ENCODE assay signal across 12 mouse cellular contexts in genomic region chr4:106936041-106936440, GRCm38 (mm10). TPM values are rescaled to one million over a fixed set of nuclear protein-coding genes. Genes with fewer than 3 reads are reported as not detected.
DNase-seq lines count a peak whose midpoint lies in the region; ATAC-seq and TF ChIP-seq lines count a peak whose summit lies in the region.
"Had no signal": no experiment of that assay in that cellular context is flagged by ENCODE, and none has a peak within 500 bp of the region (broad histone marks: within the 10 kb centered on the region; RNA-seq: fewer than 3 reads in every experiment).

No protein-coding gene starts in this region.

- no peak for ATAC-seq in heart, embryonic 15.5 days (replicated peaks; ENCODE audit: insufficient number of reproducible peaks, insufficient read depth, low FRiP score, low read depth)
- ATAC-seq in G1E (ENCODE audit: extremely low read depth, insufficient number of reproducible peaks, low FRiP score, poor library complexity, severe bottlenecking), result no peak
- ATAC-seq in forebrain, postnatal 0 days, result no peak
- ATAC-seq in midbrain, embryonic 12.5 days (ENCODE audit: low FRiP score, low read depth), result no peak

- H3K4me1 ChIP-seq in heart, embryonic 15.5 days (replicated peaks), result peaks cover 80% of the 10 kb centered on the region
- H3K4me1 ChIP-seq in G1E (ENCODE audit: insufficient read depth, low read depth, low read length), result peaks cover 98% of the 10 kb centered on the region
- H3K4me1 ChIP-seq in forebrain, postnatal 0 days (ENCODE audit: insufficient read depth), result peaks cover 36% of the 10 kb centered on the region
- H3K4me1 ChIP-seq in midbrain, embryonic 12.5 days, result peaks cover 92% of the 10 kb centered on the region

- no peak for TF ChIP-seq CTCF in G1E (IDR thresholded peaks at IDR 0.05; ENCODE audit: low read depth, low read length)
- no peak for TF ChIP-seq CTCF in forebrain, postnatal 0 days (IDR thresholded peaks at IDR 0.05; ENCODE audit: low read depth)

- no peak overlapping the region for H3K9ac ChIP-seq in heart, embryonic 15.5 days
- peak overlapping the region; percentile 6 for H3K9ac ChIP-seq in forebrain, postnatal 0 days
- H3K9ac ChIP-seq in midbrain, embryonic 12.5 days (replicated peaks), result peak overlapping the region; percentile 66
- H3K9ac ChIP-seq: limb, embryonic 15.5 days had no signal

- no peak overlapping the region for H3K4me2 ChIP-seq in heart, embryonic 15.5 days
- H3K4me2 ChIP-seq in forebrain, postnatal 0 days (ENCODE audit: low read depth), result no peak overlapping the region
- H3K4me2 ChIP-seq in midbrain, embryonic 12.5 days (replicated peaks), result peak overlapping the region; percentile 29
- H3K4me2 ChIP-seq: embryonic facial prominence, embryonic 13.5 days; limb, embryonic 15.5 days had no signal

- intact Hi-C loops in heart, postnatal 36 days (cut with DNase I), result no loop called here

- 74% methylated on average over 3 of the region's 3 CpGs for WGBS in heart, embryonic 15.5 days
- 47% methylated on average over 3 of the region's 3 CpGs for WGBS in forebrain, postnatal 0 days
- WGBS in midbrain, embryonic 12.5 days, result 46% methylated on average over 3 of the region's 3 CpGs

- no peak overlapping the region for H3K4me3 ChIP-seq in heart, embryonic 15.5 days
- peak overlapping the region; percentile 65; the same call in 1 of the 2 replicates for H3K4me3 ChIP-seq in G1E (ENCODE audit: low read depth, low read length)
- H3K4me3 ChIP-seq in forebrain, postnatal 0 days (ENCODE audit: low read depth, low read length), result no peak overlapping the region
- no peak overlapping the region for H3K4me3 ChIP-seq in midbrain, embryonic 12.5 days
- H3K4me3 ChIP-seq: embryonic facial prominence, embryonic 13.5 days; limb, embryonic 15.5 days had no signal

- peak overlapping the region; percentile 67; the same call in 1 of the 2 replicates for H3K27ac ChIP-seq in heart, embryonic 15.5 days
- H3K27ac ChIP-seq in forebrain, postnatal 0 days (ENCODE audit: low read depth, low read length), result no peak overlapping the region
- H3K27ac ChIP-seq in midbrain, embryonic 12.5 days (replicated peaks), result peak overlapping the region; percentile 96

- no peak for DNase-seq in heart, postnatal 36 days
- DNase-seq in G1E (ENCODE audit: low spot score), result no peak
- no peak for DNase-seq in forebrain, postnatal 0 days
- no peak for DNase-seq in embryo, embryonic 11 days
- DNase-seq in spleen, postnatal 10 days (ENCODE audit: low spot score in 2 of 2), result no peak
- DNase-seq in frontal cortex, postnatal 14 days (ENCODE audit: low spot score in 2 of 2), result no peak
- DNase-seq: gastrocnemius, postnatal 10 days; right cerebral cortex, postnatal 14 days had no signal

- H3K9me3 ChIP-seq in heart, embryonic 15.5 days (replicated peaks), result no peaks in the 10 kb centered on the region
- no peaks in the 10 kb centered on the region for H3K9me3 ChIP-seq in G1E (replicated peaks)
- no peaks in the 10 kb centered on the region for H3K9me3 ChIP-seq in forebrain, postnatal 0 days (ENCODE audit: low read length)
- H3K9me3 ChIP-seq in midbrain, embryonic 12.5 days, result no peaks in the 10 kb centered on the region
- H3K9me3 ChIP-seq: embryonic facial prominence, embryonic 13.5 days; limb, embryonic 15.5 days had no signal

- H3K36me3 ChIP-seq in heart, embryonic 15.5 days, result no peaks in the 10 kb centered on the region
- peaks cover 93% of the 10 kb centered on the region for H3K36me3 ChIP-seq in G1E (replicated peaks)
- H3K36me3 ChIP-seq in forebrain, postnatal 0 days (ENCODE audit: insufficient read depth), result peaks cover 9% of the 10 kb centered on the region; the same call in 1 of the 2 replicates
- peaks cover 38% of the 10 kb centered on the region for H3K36me3 ChIP-seq in midbrain, embryonic 12.5 days

- no peaks in the 10 kb centered on the region for H3K27me3 ChIP-seq in heart, embryonic 15.5 days
- H3K27me3 ChIP-seq in G1E (ENCODE audit: insufficient read depth, low read length), result no peaks in the 10 kb centered on the region
- H3K27me3 ChIP-seq in forebrain, postnatal 0 days (ENCODE audit: insufficient read depth, low read length), result no peaks in the 10 kb centered on the region
- H3K27me3 ChIP-seq in midbrain, embryonic 12.5 days, result no peaks in the 10 kb centered on the region
- H3K27me3 ChIP-seq: embryonic facial prominence, embryonic 13.5 days; limb, embryonic 15.5 days had no signal

RNA-seq across cellular contexts. Expression of gene Ssbp3, which starts 25.5 kb away (rescaled TPM):
- polyA plus RNA-seq in heart, embryonic 15.5 days (2015; fragmentation: Nextera tagmentation; extraction: Ambion mirVana), result 53.3 and 69.1 TPM in 2 replicates
- 10 to 100 TPM; 38.7 to 39.4 TPM for total RNA-seq in heart, postnatal 36 days (2021)
- total RNA-seq in G1E (2014; fragmentation: Nextera tagmentation) (232 and 311 TPM in 2 replicates), G1E (2017) (27.5 and 46.6 TPM in 2 replicates)
- polyA plus RNA-seq in G1E (2012), result 685 and 787 TPM in 2 replicates
- 113 and 137 TPM in 2 replicates for total RNA-seq in forebrain, postnatal 0 days (2014; rRNA removed)
- 103 and 117 TPM in 2 replicates for polyA plus RNA-seq in forebrain, postnatal 0 days (2015; fragmentation: Nextera tagmentation; extraction: Ambion mirVana)
- polyA plus RNA-seq in midbrain, embryonic 12.5 days (2016; fragmentation: Nextera tagmentation; extraction: Ambion mirVana), result 277 and 309 TPM in 2 replicates
